Mouse (Mus musculus): ENCODE results near the gene Acsl1. TPM values are rescaled to one million over a fixed set of nuclear protein-coding genes. Genes with fewer than 3 reads are reported as not detected.

Gene Acsl1
- polyA plus RNA-seq, 1 experiment from 2014 or later: 13.1 TPM

DNA sequence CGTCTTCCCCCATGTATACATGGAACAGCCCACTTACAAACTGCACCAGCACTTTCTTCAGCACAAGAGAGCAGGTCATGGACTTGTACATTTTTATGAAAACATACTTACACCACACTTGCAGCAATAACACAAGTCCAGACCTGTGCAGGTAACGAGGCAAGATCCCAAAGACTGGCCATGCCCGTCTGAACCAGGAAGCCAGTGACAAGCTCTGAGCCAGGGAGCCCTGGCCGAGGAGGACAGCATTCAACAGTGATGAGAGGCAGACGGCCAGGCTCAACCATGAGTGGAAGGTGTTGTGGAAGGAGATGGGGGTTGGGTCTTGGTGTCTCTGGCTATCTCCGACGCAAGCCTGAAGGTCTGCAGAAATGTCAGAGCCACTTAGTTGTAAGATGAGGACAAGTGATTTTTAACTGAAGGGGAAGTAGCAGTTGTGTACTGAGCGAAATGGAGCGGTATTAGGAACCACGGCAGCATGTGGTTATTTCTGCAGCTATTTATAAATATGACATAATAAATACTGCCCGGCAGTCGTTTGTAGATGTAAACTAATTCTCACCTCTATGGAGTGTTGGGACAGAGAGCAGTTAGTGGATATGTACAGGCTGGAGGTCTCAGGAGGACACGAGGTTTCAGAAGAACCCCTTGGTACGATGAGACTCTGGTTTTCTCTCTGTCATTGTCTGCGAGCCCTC lies 26.6 kb downstream of the Acsl1 start:
- Histone ChIP-seq H3K4me1 (replicated peaks; ENCODE audit: control insufficient read depth, insufficient read depth, low read length) (peaks cover 4% of the 10 kb centered on the region), H3K36me3 (ENCODE audit: control insufficient read depth, insufficient read depth) (no peaks in the 10 kb centered on the region), H3K27me3 (replicated peaks; ENCODE audit: control insufficient read depth, insufficient read depth, low read length) (no peaks in the 10 kb centered on the region), H3K27ac (ENCODE audit: low read length) (no peak overlapping the region), H3K4me3 (replicated peaks; ENCODE audit: low read length) (no peak overlapping the region), H3K9me3 (ENCODE audit: control insufficient read depth, low read length) (no peaks in the 10 kb centered on the region), H3K9ac (replicated peaks; ENCODE audit: low read depth, low read length) (no peak overlapping the region), H3K4me2 (ENCODE audit: low read length) (no peak overlapping the region)
- WGBS: 87% methylated on average over 15 of the region's 15 CpGs
- ATAC-seq: no peak

GRCm38 (mm10) chr8:46499376-46500061 lies 28.7 kb downstream of the Acsl1 start:
- no peaks in the 10 kb centered on the region for H3K9me3 ChIP-seq (ENCODE audit: control insufficient read depth, low read length)
- WGBS: 22% methylated on average over 19 of the region's 19 CpGs
- peak overlapping the region; percentile 35 for H3K4me2 ChIP-seq (ENCODE audit: low read length)
- H3K36me3 ChIP-seq (ENCODE audit: control insufficient read depth, insufficient read depth): no peaks in the 10 kb centered on the region
- H3K4me1 ChIP-seq (replicated peaks; ENCODE audit: control insufficient read depth, insufficient read depth, low read length): peaks cover 7% of the 10 kb centered on the region
- H3K27me3 ChIP-seq (replicated peaks; ENCODE audit: control insufficient read depth, insufficient read depth, low read length): no peaks in the 10 kb centered on the region
- peak; percentile 52 for ATAC-seq
- no peak overlapping the region for H3K4me3 ChIP-seq (replicated peaks; ENCODE audit: low read length)
- H3K27ac ChIP-seq (ENCODE audit: low read length): no peak overlapping the region
- no peak overlapping the region for H3K9ac ChIP-seq (replicated peaks; ENCODE audit: low read depth, low read length)

- 16% methylated on average over 19 of the region's 19 CpGs for WGBS
- ATAC-seq: no peak
Measured at GRCm38 (mm10) chr8:46502333-46503071, 31.7 kb downstream of the Acsl1 start.

GRCm38 (mm10) chr8:46503072-46503695 lies 32.3 kb downstream of the Acsl1 start:
- Histone ChIP-seq H3K27ac (ENCODE audit: low read length) (no peak overlapping the region), H3K9me3 (ENCODE audit: control insufficient read depth, low read length) (no peaks in the 10 kb centered on the region), H3K4me2 (ENCODE audit: low read length) (peak overlapping the region; percentile 38), H3K27me3 (replicated peaks; ENCODE audit: control insufficient read depth, insufficient read depth, low read length) (no peaks in the 10 kb centered on the region), H3K9ac (replicated peaks; ENCODE audit: low read depth, low read length) (no peak overlapping the region), H3K4me3 (replicated peaks; ENCODE audit: low read length) (peak overlapping the region; percentile 29), H3K4me1 (replicated peaks; ENCODE audit: control insufficient read depth, insufficient read depth, low read length) (peaks cover 7% of the 10 kb centered on the region), H3K36me3 (ENCODE audit: control insufficient read depth, insufficient read depth) (no peaks in the 10 kb centered on the region)
- ATAC-seq: no peak
- 72% methylated on average over 11 of the region's 12 CpGs for WGBS

More at GRCm38 (mm10) chr8:46502333-46503071, 31.7 kb downstream of the Acsl1 start:
- Histone ChIP-seq H3K27ac (ENCODE audit: low read length) (no peak overlapping the region), H3K27me3 (replicated peaks; ENCODE audit: control insufficient read depth, insufficient read depth, low read length) (no peaks in the 10 kb centered on the region), H3K4me2 (ENCODE audit: low read length) (peak overlapping the region; percentile 38), H3K9ac (replicated peaks; ENCODE audit: low read depth, low read length) (no peak overlapping the region; the same call in 1 of the 2 replicates), H3K4me1 (replicated peaks; ENCODE audit: control insufficient read depth, insufficient read depth, low read length) (peaks cover 7% of the 10 kb centered on the region), H3K4me3 (replicated peaks; ENCODE audit: low read length) (peak overlapping the region; percentile 29), H3K9me3 (ENCODE audit: control insufficient read depth, low read length) (no peaks in the 10 kb centered on the region), H3K36me3 (ENCODE audit: control insufficient read depth, insufficient read depth) (no peaks in the 10 kb centered on the region)

GRCm38 (mm10) chr8:46504196-46504595 lies 33.4 kb downstream of the Acsl1 start:
- Histone ChIP-seq H3K27me3 (replicated peaks; ENCODE audit: control insufficient read depth, insufficient read depth, low read length) (no peaks in the 10 kb centered on the region), H3K4me2 (ENCODE audit: low read length) (no peak overlapping the region), H3K4me1 (replicated peaks; ENCODE audit: control insufficient read depth, insufficient read depth, low read length) (peaks cover 6% of the 10 kb centered on the region), H3K4me3 (replicated peaks; ENCODE audit: low read length) (no peak overlapping the region), H3K27ac (ENCODE audit: low read length) (no peak overlapping the region), H3K36me3 (ENCODE audit: control insufficient read depth, insufficient read depth) (no peaks in the 10 kb centered on the region), H3K9ac (replicated peaks; ENCODE audit: low read depth, low read length) (no peak overlapping the region), H3K9me3 (ENCODE audit: control insufficient read depth, low read length) (no peaks in the 10 kb centered on the region)
- WGBS: 81% methylated on average over 3 of the region's 3 CpGs
- ATAC-seq: no peak

DNA sequence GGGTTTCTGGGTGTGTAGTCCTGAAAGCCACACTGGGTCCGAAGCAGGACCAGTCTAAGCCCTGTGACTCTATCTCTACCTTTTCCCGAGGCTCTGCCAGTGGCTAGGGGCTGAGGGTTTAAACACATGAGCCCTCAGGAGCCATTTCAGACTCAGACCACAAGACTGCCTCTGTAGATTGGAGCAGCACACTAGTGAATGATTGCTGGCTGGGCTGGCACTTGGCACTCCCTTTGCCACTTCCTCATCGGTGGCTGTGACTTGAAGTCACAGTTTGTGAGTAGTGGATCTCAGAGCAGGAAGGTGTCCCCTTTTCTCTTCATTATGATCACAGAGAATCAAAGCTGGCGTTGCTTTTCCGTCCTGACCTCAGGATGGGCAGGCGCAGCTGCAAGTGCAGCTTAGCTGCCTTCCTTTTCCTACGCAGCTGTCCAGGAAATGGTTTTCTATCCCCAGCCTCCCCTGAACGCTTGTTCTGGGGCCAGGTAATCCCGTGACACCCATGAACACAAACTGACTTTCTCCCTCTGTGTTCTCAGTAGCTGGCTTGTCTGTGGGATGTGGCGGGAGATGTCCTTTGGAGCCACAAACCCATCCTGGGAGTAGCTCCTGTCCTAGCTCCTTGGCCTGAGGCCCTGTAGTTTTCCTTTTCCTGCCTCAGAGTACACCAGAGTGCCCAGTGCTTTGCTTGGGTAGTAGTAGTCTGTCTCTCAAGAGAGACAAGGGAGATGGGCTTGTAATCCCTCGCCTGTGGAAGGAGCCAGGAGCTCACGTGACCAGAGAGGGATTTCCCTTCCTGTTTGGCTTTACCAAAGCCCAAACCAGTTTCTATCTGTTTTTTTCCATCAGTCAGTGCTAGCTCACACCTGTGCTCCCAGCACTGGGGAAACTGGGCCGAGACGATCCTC lies 37.9 kb downstream of the Acsl1 start:
- no peaks in the 10 kb centered on the region for H3K4me1 ChIP-seq (replicated peaks; ENCODE audit: control insufficient read depth, insufficient read depth, low read length)
- no peak overlapping the region for H3K4me2 ChIP-seq (ENCODE audit: low read length)
- no peak overlapping the region for H3K4me3 ChIP-seq (replicated peaks; ENCODE audit: low read length)
- H3K27me3 ChIP-seq (replicated peaks; ENCODE audit: control insufficient read depth, insufficient read depth, low read length): no peaks in the 10 kb centered on the region
- no peaks in the 10 kb centered on the region for H3K36me3 ChIP-seq (ENCODE audit: control insufficient read depth, insufficient read depth)
- ATAC-seq: no peak
- 89% methylated on average over 14 of the region's 14 CpGs for WGBS
- H3K9me3 ChIP-seq (ENCODE audit: control insufficient read depth, low read length): no peaks in the 10 kb centered on the region
- no peak overlapping the region for H3K9ac ChIP-seq (replicated peaks; ENCODE audit: low read depth, low read length)
- no peak overlapping the region for H3K27ac ChIP-seq (ENCODE audit: low read length)

GRCm38 (mm10) chr8:46509474-46509873 lies 38.6 kb downstream of the Acsl1 start:
- ATAC-seq: no peak
- Histone ChIP-seq H3K36me3 (ENCODE audit: control insufficient read depth, insufficient read depth) (no peaks in the 10 kb centered on the region), H3K4me1 (replicated peaks; ENCODE audit: control insufficient read depth, insufficient read depth, low read length) (no peaks in the 10 kb centered on the region), H3K4me3 (replicated peaks; ENCODE audit: low read length) (no peak overlapping the region), H3K27me3 (replicated peaks; ENCODE audit: control insufficient read depth, insufficient read depth, low read length) (no peaks in the 10 kb centered on the region), H3K9ac (replicated peaks; ENCODE audit: low read depth, low read length) (no peak overlapping the region), H3K9me3 (ENCODE audit: control insufficient read depth, low read length) (no peaks in the 10 kb centered on the region), H3K4me2 (ENCODE audit: low read length) (no peak overlapping the region), H3K27ac (ENCODE audit: low read length) (no peak overlapping the region)
- 88% methylated on average over 3 of the region's 3 CpGs for WGBS

DNA sequence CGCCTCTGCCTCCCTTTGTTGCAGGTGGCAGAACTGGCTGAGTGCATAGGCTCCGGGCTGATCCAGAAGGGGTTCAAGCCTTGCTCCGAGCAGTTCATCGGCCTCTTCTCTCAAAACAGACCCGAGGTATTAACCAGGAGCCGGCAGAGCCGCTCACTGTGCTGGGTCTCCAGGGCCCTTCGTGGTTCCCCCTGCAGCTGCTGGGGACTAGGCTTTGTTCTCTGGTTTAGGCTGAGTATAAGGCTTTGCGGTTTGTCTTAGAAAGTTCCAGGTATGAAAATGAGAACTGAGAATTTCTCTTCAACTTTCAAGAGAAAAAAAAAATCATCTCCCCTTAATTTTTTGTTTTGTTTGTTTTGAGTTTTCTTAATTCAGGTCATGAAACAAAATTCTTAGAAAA lies 40.5 kb downstream of the Acsl1 start:
- ATAC-seq: no peak
- 78% methylated on average over 9 of the region's 9 CpGs for WGBS
- H3K27ac ChIP-seq (ENCODE audit: low read length): no peak overlapping the region

More for the DNA sequence above, 40.5 kb downstream of the Acsl1 start:
- H3K4me1 ChIP-seq (replicated peaks; ENCODE audit: control insufficient read depth, insufficient read depth, low read length): no peaks in the 10 kb centered on the region
- no peaks in the 10 kb centered on the region for H3K9me3 ChIP-seq (ENCODE audit: control insufficient read depth, low read length)
- H3K9ac ChIP-seq (replicated peaks; ENCODE audit: low read depth, low read length): no peak overlapping the region
- no peak overlapping the region for H3K4me2 ChIP-seq (ENCODE audit: low read length)
- no peaks in the 10 kb centered on the region for H3K36me3 ChIP-seq (ENCODE audit: control insufficient read depth, insufficient read depth)
- H3K27me3 ChIP-seq (replicated peaks; ENCODE audit: control insufficient read depth, insufficient read depth, low read length): no peaks in the 10 kb centered on the region
- no peak overlapping the region for H3K4me3 ChIP-seq (replicated peaks; ENCODE audit: low read length)

Measured in forebrain, embryonic 16.5 days (tissue).